Mouse (Mus musculus) bone marrow macrophage, adult 2 months (primary cell): ENCODE measurements around the gene Sptssa.

Source experiments
- CTCF ChIP-seq: IDR thresholded peaks from 2 replicates; pipeline ENCODE4 v1.5.1; 2012; ENCODE audit warnings: low read depth, mild to moderate bottlenecking, low read length, moderate library complexity
- POLR2A ChIP-seq: IDR thresholded peaks from 2 replicates; pipeline ENCODE4 v1.6.1; 2012; ENCODE audit warnings: mild to moderate bottlenecking, low read depth, low read length, borderline replicate concordance

DNA sequence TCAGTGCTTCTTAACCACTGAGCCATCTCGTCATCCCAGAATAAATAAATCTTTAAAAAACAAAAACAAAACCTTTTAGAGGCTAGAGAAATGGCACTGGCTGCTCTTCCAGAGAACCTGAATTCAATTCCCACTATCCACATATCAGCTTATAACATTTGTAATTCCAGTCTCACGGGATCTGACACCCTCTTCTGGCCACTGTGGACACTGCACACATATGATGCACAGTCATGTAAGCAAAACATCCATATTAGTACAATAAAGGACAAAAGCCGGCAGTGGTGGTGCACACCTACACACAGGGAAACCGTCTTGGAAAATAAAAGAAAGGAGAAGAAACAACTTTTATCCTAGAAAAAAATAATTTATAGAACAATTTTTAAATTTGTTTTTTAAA lies 19.0 kb upstream of the Sptssa start:
- no peak for TF ChIP-seq CTCF
- no peak for TF ChIP-seq POLR2A
